Mouse (Mus musculus) liver, adult 2 months (tissue): ENCODE measurements around the gene Eps8l3.
A peak's percentile ranks its signal among the peaks of the same experiment; 100 is the strongest.

Experiments
- CTCF ChIP-seq: fragments of 200-500 bp; IDR thresholded peaks from 2 replicates; pipeline ENCODE4 v1.5.1; 2011; ENCODE audit warnings: low read depth, low read length, control low read depth
- POLR2A ChIP-seq: fragments of 200-500 bp; IDR thresholded peaks from 2 replicates; pipeline ENCODE4 v1.6.1; 2011; ENCODE audit warnings: low read length, control low read depth; ENCODE audit not compliant: insufficient read depth; ENCODE audit errors: extremely low read depth

- TF ChIP-seq CTCF: peak; percentile 95
- no peak for TF ChIP-seq POLR2A
Measured at GRCm38 (mm10) chr3:107939403-107939802, 62.4 kb downstream of the Eps8l3 start.
